Mouse (Mus musculus): ENCODE measurements around the gene Tbc1d22a.

DNA sequence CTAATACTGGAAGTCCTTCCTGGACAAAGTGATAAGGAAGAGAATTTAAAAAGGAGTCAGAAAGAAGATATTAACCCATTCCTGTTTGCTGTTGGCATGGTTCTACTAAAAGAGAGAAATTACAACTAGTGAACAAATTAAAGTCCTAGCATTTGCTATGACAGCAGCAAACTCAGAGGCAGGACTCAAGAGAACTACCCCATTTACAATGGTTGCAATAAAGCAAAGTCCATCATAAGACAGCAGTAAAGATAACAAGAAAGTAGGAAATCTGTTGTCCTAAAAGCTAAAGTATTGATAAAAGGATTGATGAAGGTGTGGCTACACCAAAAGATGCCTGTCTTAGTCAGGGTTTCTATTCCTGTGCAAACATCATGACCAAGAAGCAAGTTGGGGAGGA, 286.3 kb downstream of the Tbc1d22a start:
- no peak for TF ChIP-seq CTCF (IDR thresholded peaks at IDR 0.05; ENCODE audit: low read depth)
- no peak for TF ChIP-seq EP300 (optimal IDR thresholded peaks at IDR 0.05)
